Comparison of ENCODE assay signal across 20 mouse cellular contexts in the genomic region with DNA sequence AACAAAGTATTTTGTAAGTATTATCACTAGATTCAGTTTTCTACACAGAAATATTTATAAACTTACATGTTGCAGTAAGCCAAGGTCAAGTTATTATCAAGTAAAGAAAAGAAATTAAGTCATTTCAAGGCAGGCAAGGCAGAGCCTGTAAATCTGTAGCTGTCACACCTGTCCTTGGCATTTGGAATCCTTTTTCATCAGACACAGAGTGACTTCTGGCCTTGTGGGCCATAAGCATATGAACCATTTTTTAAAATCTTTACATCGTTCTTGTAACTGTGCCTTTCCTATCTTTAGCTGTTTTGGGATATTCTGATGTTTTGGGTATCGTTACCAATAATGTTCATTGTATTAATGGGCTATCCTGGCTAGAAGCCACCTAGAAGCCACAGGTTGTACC.
DNase-seq lines count a peak whose midpoint lies in the region; ATAC-seq lines count a peak whose summit lies in the region.
"Had no signal": no experiment of that assay in that cellular context is flagged by ENCODE, and none has a peak within 500 bp of the region (broad histone marks: within the 10 kb centered on the region; RNA-seq: fewer than 3 reads in every experiment).

No protein-coding gene starts in this region.

- DNase-seq in adrenal gland, adult (ENCODE audit: inconsistent age in 2 of 2, low spot score in 1 of 2) = peak; percentile 57 to 84
- DNase-seq in adrenal gland, adult 18-20 months (ENCODE audit: low spot score in 2 of 2) = no peak
- peak; percentile 40 for DNase-seq in adrenal gland, adult 8-10 months
- DNase-seq in adrenal gland, postnatal 4 days (ENCODE audit: low spot score in 2 of 2) = no peak
- DNase-seq in adrenal gland, postnatal 10 days = peak; percentile 27
- peak; percentile 50 for DNase-seq in adrenal gland, postnatal 36 days
- DNase-seq: B cell, adult 2 months; cerebellum, adult 11 months; cerebellum, adult 18-20 months; cerebellum, adult 8-10 months; cerebellum, adult 9-11 months; cerebellum, postnatal 14 days; cerebellum, postnatal 36 days; embryo, embryonic 11 days had no signal

- ATAC-seq in frontal cortex, adult (ENCODE audit: low TSS enrichment) = no peak
- ATAC-seq: activated CD4-positive, CD25-positive, alpha-beta regulatory T cell, adult 4 months; CD4-positive, CD25-positive, alpha-beta regulatory T cell, adult 4 months; forebrain, embryonic 14.5 days; forebrain, embryonic 16.5 days; Patski had no signal

Comparison
In these comparisons a context has a peak if more than half of its experiments do, and no peak if none do; other contexts are left out.
1. DNase-seq: peak in adrenal gland, adult (2 of 2), adrenal gland, adult 8-10 months (single experiment), adrenal gland, postnatal 10 days (single experiment) and adrenal gland, postnatal 36 days (2 of 2); none in adrenal gland, adult 18-20 months (0 of 2) and adrenal gland, postnatal 4 days (0 of 2).